Mouse (Mus musculus) embryonic facial prominence, embryonic 14.5 days (tissue): ENCODE data around the gene Dusp15. TPM values are rescaled to one million over a fixed set of nuclear protein-coding genes. Genes with fewer than 3 reads are reported as not detected.

ENCODE experiments used
- polyA plus RNA-seq: library from polyadenylated mRNA; unstranded; fragments of >200 nt; fragmentation: Nextera tagmentation; extraction: Ambion mirVana; gene quantifications from 2 replicates; pipeline ENCODE4 v1.2.1, GENCODE M21; 2014

Dusp15 gene
- polyA plus RNA-seq, 1 experiment from 2014 or later, result 1.4 TPM

Other genes with a start within 250 kb of the Dusp15 start
- 128 and 138 TPM in 2 replicates for gene Id1, start 215.4 kb downstream of the Dusp15 start, polyA plus RNA-seq
- gene Cox4i2, start 197.5 kb downstream of the Dusp15 start, polyA plus RNA-seq, result 19.1 and 27.0 TPM in 2 replicates
- 77.3 and 86.7 TPM in 2 replicates for gene Bcl2l1, start 120.0 kb downstream of the Dusp15 start, polyA plus RNA-seq
- 69.3 and 87.9 TPM in 2 replicates for gene Tpx2, start 103.7 kb downstream of the Dusp15 start, polyA plus RNA-seq
- 0.51 and 1.3 TPM in 2 replicates for gene Mylk2, start 40.3 kb downstream of the Dusp15 start, polyA plus RNA-seq
- gene Foxs1, start 18.5 kb downstream of the Dusp15 start, polyA plus RNA-seq, result 3.7 and 4.3 TPM in 2 replicates
- 1.1 and 1.2 TPM in 2 replicates for gene Ttll9, start 10.8 kb upstream of the Dusp15 start, polyA plus RNA-seq
- 88.8 and 91.4 TPM in 2 replicates for gene Pdrg1, start 63.7 kb upstream of the Dusp15 start, polyA plus RNA-seq
- 0.06 and 0.07 TPM in 2 replicates for gene Xkr7, start 80.2 kb upstream of the Dusp15 start, polyA plus RNA-seq
- gene Ccm2l, start 114.3 kb upstream of the Dusp15 start, polyA plus RNA-seq, result 2.7 and 2.9 TPM in 2 replicates
- gene Hck, start 156.8 kb upstream of the Dusp15 start, polyA plus RNA-seq, result 11.6 and 12.1 TPM in 2 replicates
- 97.9 and 100.0 TPM in 2 replicates for gene Tm9sf4, start 209.6 kb upstream of the Dusp15 start, polyA plus RNA-seq